Mouse (Mus musculus) ES-E14 (cell line): ENCODE results near the gene Spaca3.

Source experiments
- CHD2 ChIP-seq: IDR thresholded peaks from 2 replicates; pipeline ENCODE4 v1.6.1; 2014; ENCODE audit warnings: mild to moderate bottlenecking, low read depth, low read length, inconsistent platforms
- MAFK ChIP-seq: IDR thresholded peaks from 2 replicates; pipeline ENCODE4 v1.6.1; 2014; ENCODE audit warnings: mild to moderate bottlenecking, low read depth, low read length, inconsistent platforms; ENCODE audit not compliant: insufficient read depth
- ZNF384 ChIP-seq: IDR thresholded peaks from 2 replicates; pipeline ENCODE4 v1.6.1; 2012; ENCODE audit warnings: low read depth, low read length, inconsistent platforms

DNA sequence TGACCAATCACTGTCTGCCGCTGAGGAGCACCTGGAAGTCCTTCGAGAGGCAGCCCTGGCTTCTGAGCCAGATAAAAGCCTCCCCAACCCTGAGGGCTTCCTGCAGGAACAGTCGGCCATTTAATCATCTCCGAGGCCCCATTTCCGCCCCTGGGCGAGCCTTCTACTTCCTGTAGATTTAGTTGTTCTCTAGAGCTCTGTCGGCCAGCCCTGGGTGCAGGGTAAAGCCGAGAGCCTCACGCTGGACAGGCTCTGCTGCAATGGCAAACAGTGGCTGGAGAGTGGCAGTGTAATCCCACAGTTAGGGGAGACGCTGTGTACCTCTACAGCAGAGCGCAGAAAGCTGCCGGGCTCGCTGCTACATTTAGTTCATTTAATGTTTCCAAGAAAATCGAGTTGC, 36.9 kb upstream of the Spaca3 start:
- TF ChIP-seq MAFK, result no peak
- no peak for TF ChIP-seq ZNF384
- no peak for TF ChIP-seq CHD2
